Mouse (Mus musculus) liver, adult 2 months (tissue): ENCODE measurements around the gene Lsm3. TPM values are rescaled to one million over a fixed set of nuclear protein-coding genes. Genes with fewer than 3 reads are reported as not detected.

Source experiments
- DNase-seq: peaks from one replicate; pipeline ENCODE4 v3.0.0-alpha.2; 2011; ENCODE audit warnings: low read depth, low spot score; ENCODE audit errors: extremely low read depth
- H3K27ac ChIP-seq: fragments of 200-500 bp; replicated peaks from 2 replicates; pipeline ENCODE4 v1.5.1; 2012; ENCODE audit warnings: low read depth, mild to moderate bottlenecking, control low read depth, inconsistent platforms, low read length; ENCODE audit not compliant: insufficient read depth
- H3K27me3 ChIP-seq: fragments of 200-500 bp; 2 replicates; pipeline ENCODE4 v1.6.1; 2012; ENCODE audit warnings: mild to moderate bottlenecking, moderate library complexity, low read length, inconsistent platforms; ENCODE audit not compliant: control insufficient read depth, insufficient read depth
- H3K36me3 ChIP-seq: fragments of 200-500 bp; 2 replicates; pipeline ENCODE4 v1.6.1; 2012; ENCODE audit warnings: low read length, inconsistent platforms; ENCODE audit not compliant: control insufficient read depth, insufficient read depth
- H3K4me1 ChIP-seq: fragments of 200-500 bp; 2 replicates; pipeline ENCODE4 v1.6.1; 2011; ENCODE audit warnings: low read length; ENCODE audit not compliant: control insufficient read depth, insufficient read depth
- H3K4me3 ChIP-seq: fragments of 200-500 bp; 2 replicates; pipeline ENCODE4 v1.5.1; 2011; ENCODE audit warnings: low read depth, mild to moderate bottlenecking, control low read depth, low read length, moderate library complexity; ENCODE audit not compliant: insufficient read depth
- H3K79me2 ChIP-seq: fragments of 200-500 bp; 2 replicates; pipeline ENCODE4 v1.6.1; 2012; ENCODE audit warnings: inconsistent platforms, mild to moderate bottlenecking, low read length, moderate library complexity; ENCODE audit not compliant: control insufficient read depth, insufficient read depth
- H3K9ac ChIP-seq: fragments of 200-500 bp; 2 replicates; pipeline ENCODE4 v1.6.1; 2012; ENCODE audit warnings: low read depth, mild to moderate bottlenecking, control low read depth, inconsistent platforms, low read length
- CTCF ChIP-seq: fragments of 200-500 bp; IDR thresholded peaks from 2 replicates; pipeline ENCODE4 v1.5.1; 2011; ENCODE audit warnings: low read depth, low read length, control low read depth
- POLR2A ChIP-seq: fragments of 200-500 bp; IDR thresholded peaks from 2 replicates; pipeline ENCODE4 v1.6.1; 2011; ENCODE audit warnings: low read length, control low read depth; ENCODE audit not compliant: insufficient read depth; ENCODE audit errors: extremely low read depth
- WGBS: fragments of 180-500 bp; shearing (Covaris S2); methylation state at CpG from one replicate; pipeline ENCODE4 v1.1.7; 2018; 5-methylcytosine and 5-hydroxymethylcytosine counted together
- polyA plus RNA-seq: library from polyadenylated mRNA; depleted of rRNA; stranded (reverse); fragments of >200 nt; gene quantifications from 2 replicates; pipeline ENCODE4 v1.2.3, GENCODE M21; 2012
- total RNA-seq: library from RNA; depleted of rRNA; stranded (reverse); fragments of >200 nt; gene quantifications from 2 replicates; pipeline ENCODE4 v1.2.3, GENCODE M21; 2014

Gene Lsm3
- total and polyA plus RNA-seq, 2 experiments: 3.5 to 19.6 TPM

DNA sequence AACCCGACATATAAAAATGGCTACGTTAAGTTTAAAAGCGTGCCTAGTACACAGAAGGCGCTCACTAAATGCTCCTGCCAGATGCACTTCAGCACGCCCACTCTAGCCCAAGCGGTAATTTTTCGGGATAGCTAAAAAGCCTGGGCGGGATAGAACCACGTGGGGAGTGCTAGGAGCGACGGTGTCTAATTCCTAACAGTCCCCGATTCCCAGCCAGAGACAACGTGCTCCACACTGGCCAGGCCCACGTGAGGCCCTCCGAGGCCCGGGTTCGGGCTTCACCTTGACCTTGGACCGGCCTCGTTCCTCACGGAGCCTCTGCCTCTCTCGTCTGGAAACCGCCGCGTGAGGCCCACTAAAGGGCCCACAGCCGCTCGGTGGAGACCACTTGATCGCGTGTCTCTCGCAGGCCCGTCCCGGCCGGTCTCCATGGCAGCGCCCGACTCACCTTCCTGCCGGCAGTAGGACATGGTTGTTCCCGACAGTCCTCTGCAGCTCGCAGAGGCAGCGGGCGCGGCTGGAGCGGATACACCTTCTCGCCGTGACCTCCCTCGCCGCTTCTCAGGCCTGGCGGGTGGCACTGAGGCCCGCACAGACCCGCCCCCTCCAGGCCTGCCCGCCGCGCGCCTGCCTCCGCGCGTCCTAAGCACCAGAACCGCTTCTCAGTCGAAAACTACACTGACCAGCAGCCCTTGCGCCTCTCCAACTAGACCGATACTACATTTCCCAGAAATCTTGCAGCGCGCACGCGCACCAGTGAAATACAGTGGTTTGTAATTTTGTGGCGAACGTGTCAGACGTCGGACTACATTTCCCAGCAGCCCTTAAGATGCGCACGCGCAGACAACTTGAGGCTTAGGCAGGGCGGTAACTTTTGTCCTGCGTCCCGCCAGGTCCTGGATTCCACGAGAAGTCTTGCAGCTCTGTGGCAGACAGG lies 42.6 kb upstream of the Lsm3 start, which contains the start of the genes Chchd4 and Tmem43:
Chchd4 (minus strand) TSS at position 679 of the 937 bp plus-strand sequence.
Tmem43 (plus strand) TSS at position 836 of the 937 bp plus-strand sequence.
- Histone ChIP-seq H3K27ac (peak within 1 kb of the TSS; percentile 79), H3K4me1 (peaks cover 7% of the 10 kb centered on the region), H3K4me3 (peak within 1 kb of the TSS; percentile 79), H3K9ac (peak within 1 kb of the TSS; percentile 86), H3K79me2 (peaks cover 4% of the 10 kb centered on the region; the same call in 1 of the 2 replicates), H3K27me3 (no peaks in the 10 kb centered on the region), H3K36me3 (no peaks in the 10 kb centered on the region)
- under 1% methylated on average over 74 of the region's 74 CpGs for WGBS
- peak; percentile 100 for DNase-seq
- no peak for TF ChIP-seq CTCF
- peak; percentile 50; the same call in 1 of the 2 replicates for TF ChIP-seq POLR2A

GRCm38 (mm10) chr6:91473805-91474440 lies 41.8 kb upstream of the Lsm3 start:
- TF ChIP-seq CTCF: no peak
- peak; percentile 48; the same call in 1 of the 2 replicates for TF ChIP-seq POLR2A
- DNase-seq: peak; percentile 49

DNA sequence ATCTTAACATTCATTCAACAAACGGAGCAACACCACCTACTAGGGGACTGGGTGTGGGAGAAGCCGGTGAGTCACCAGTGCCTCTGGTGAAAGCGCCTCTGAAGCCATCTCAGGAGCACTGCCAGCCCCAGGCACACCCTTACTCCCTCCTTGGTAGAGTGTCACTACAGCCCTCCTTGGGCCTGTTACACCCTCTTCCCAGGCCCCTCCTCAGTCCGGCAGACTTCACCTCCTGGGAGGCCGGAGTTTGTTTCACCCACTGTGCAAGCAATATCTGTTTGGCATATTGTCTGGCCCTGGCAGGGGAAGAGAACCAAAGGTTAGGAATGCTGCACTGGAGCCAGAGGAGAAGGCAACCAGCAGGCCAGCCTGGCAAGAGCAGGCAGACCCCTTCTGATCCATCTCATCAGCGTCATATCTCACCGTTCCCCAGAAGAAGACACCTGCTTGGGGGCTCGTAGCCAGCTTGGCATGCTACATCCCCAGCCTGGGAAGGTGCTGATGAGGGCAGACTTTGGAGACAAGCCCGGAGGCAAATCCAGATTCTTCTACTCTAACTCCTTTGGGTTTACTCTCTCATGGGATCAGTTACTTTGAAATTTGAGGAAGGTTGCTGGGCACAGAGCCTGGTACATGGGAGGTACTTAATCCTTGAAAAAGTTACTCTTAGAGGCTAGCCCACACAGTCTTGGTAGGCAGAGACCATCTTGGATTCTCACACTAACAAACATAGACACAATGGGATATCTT lies 41.1 kb upstream of the Lsm3 start:
- H3K79me2 ChIP-seq: peaks cover 4% of the 10 kb centered on the region; the same call in 1 of the 2 replicates
- no peak overlapping the region for H3K27ac ChIP-seq
- peak; percentile 58 for DNase-seq
- peak overlapping the region; percentile 19; the same call in 1 of the 2 replicates for H3K4me3 ChIP-seq
- H3K4me1 ChIP-seq: peaks cover 7% of the 10 kb centered on the region
- peak overlapping the region; percentile 20; the same call in 1 of the 2 replicates for H3K9ac ChIP-seq
- WGBS: 49% methylated on average over 9 of the region's 9 CpGs
- no peaks in the 10 kb centered on the region for H3K27me3 ChIP-seq
- TF ChIP-seq CTCF (no peak), POLR2A (no peak)
- peaks cover 6% of the 10 kb centered on the region; the same call in 1 of the 2 replicates for H3K36me3 ChIP-seq

More at GRCm38 (mm10) chr6:91473805-91474440, 41.8 kb upstream of the Lsm3 start:
- WGBS: under 1% methylated on average over 27 of the region's 27 CpGs
- H3K4me3 ChIP-seq: peak overlapping the region; percentile 69
- no peaks in the 10 kb centered on the region for H3K27me3 ChIP-seq
- H3K79me2 ChIP-seq: peaks cover 4% of the 10 kb centered on the region; the same call in 1 of the 2 replicates
- H3K36me3 ChIP-seq: peaks cover 2% of the 10 kb centered on the region; the same call in 1 of the 2 replicates
- peak overlapping the region; percentile 18 for H3K27ac ChIP-seq
- peak overlapping the region; percentile 66 for H3K9ac ChIP-seq
- peaks cover 7% of the 10 kb centered on the region for H3K4me1 ChIP-seq

- no peak overlapping the region for H3K27ac ChIP-seq
- peaks cover 7% of the 10 kb centered on the region for H3K4me1 ChIP-seq
- TF ChIP-seq POLR2A (no peak), CTCF (no peak)
- 93% methylated on average over 2 of the region's 2 CpGs for WGBS
- H3K27me3 ChIP-seq: no peaks in the 10 kb centered on the region
- H3K79me2 ChIP-seq: peaks cover 4% of the 10 kb centered on the region; the same call in 1 of the 2 replicates
- peaks cover 6% of the 10 kb centered on the region; the same call in 1 of the 2 replicates for H3K36me3 ChIP-seq
- DNase-seq: no peak
- no peak overlapping the region for H3K9ac ChIP-seq
- H3K4me3 ChIP-seq: no peak overlapping the region
Measured at GRCm38 (mm10) chr6:91476541-91476940, 39.2 kb upstream of the Lsm3 start.

GRCm38 (mm10) chr6:91483371-91483770 lies 32.4 kb upstream of the Lsm3 start:
- 91% methylated on average over 2 of the region's 2 CpGs for WGBS
- no peaks in the 10 kb centered on the region for H3K4me1 ChIP-seq
- no peak for DNase-seq
- no peaks in the 10 kb centered on the region for H3K27me3 ChIP-seq
- no peak overlapping the region for H3K4me3 ChIP-seq
- no peak for TF ChIP-seq CTCF
- TF ChIP-seq POLR2A: no peak
- peaks cover 18% of the 10 kb centered on the region for H3K36me3 ChIP-seq
- H3K27ac ChIP-seq: no peak overlapping the region
- H3K9ac ChIP-seq: no peak overlapping the region
- no peaks in the 10 kb centered on the region for H3K79me2 ChIP-seq
